Mouse (Mus musculus) neural tube, embryonic 15.5 days (tissue): ENCODE data around the gene Sh3pxd2b. TPM values are rescaled to one million over a fixed set of nuclear protein-coding genes. Genes with fewer than 3 reads are reported as not detected.

Experiments
- ATAC-seq: fragments of 200-750 bp; cut with Nextera tagmentation; 2 replicates; pipeline ENCODE4 v1.8.0; 2017; ENCODE audit warnings: mild to moderate bottlenecking, moderate TSS enrichment, moderate library complexity; ENCODE audit not compliant: low FRiP score
- H3K27ac ChIP-seq: fragments of 300-500 bp; sonication (generic); replicated peaks from 2 replicates; pipeline ENCODE4 v1.5.1; 2015; ENCODE audit warnings: mild to moderate bottlenecking, inconsistent platforms
- H3K27me3 ChIP-seq: fragments of 300-500 bp; sonication (generic); replicated peaks from 2 replicates; pipeline ENCODE4 v1.6.1; 2015; ENCODE audit warnings: inconsistent platforms
- H3K36me3 ChIP-seq: fragments of 300-500 bp; sonication (generic); 2 replicates; pipeline ENCODE4 v1.6.1; 2015; ENCODE audit warnings: inconsistent platforms
- H3K4me1 ChIP-seq: fragments of 300-500 bp; sonication (generic); 2 replicates; pipeline ENCODE4 v1.6.1; 2015; ENCODE audit warnings: inconsistent platforms
- H3K4me2 ChIP-seq: fragments of 300-500 bp; sonication (generic); 2 replicates; pipeline ENCODE4 v1.6.1; 2015; ENCODE audit warnings: inconsistent platforms, mild to moderate bottlenecking, moderate library complexity
- H3K4me3 ChIP-seq: fragments of 300-500 bp; sonication (generic); replicated peaks from 2 replicates; pipeline ENCODE4 v1.5.1; 2015; ENCODE audit warnings: mild to moderate bottlenecking, inconsistent platforms
- H3K9ac ChIP-seq: fragments of 300-500 bp; sonication (generic); replicated peaks from 2 replicates; pipeline ENCODE4 v1.6.1; 2015; ENCODE audit warnings: mild to moderate bottlenecking, inconsistent platforms
- H3K9me3 ChIP-seq: fragments of 300-500 bp; sonication (generic); replicated peaks from 2 replicates; pipeline ENCODE4 v1.6.1; 2016; ENCODE audit warnings: inconsistent platforms
- WGBS: fragments of 180-500 bp; shearing (Covaris S2); methylation state at CpG from one replicate; pipeline ENCODE4 v1.1.7; 2015; ENCODE audit warnings: mixed read lengths; 5-methylcytosine and 5-hydroxymethylcytosine counted together
- polyA plus RNA-seq: library from polyadenylated mRNA; unstranded; fragments of >200 nt; fragmentation: Nextera tagmentation; extraction: Ambion mirVana; gene quantifications from 2 replicates; pipeline ENCODE4 v1.2.1, GENCODE M21; 2015

The Sh3pxd2b gene
- polyA plus RNA-seq, 1 experiment from 2014 or later, result 17.8 TPM

DNA sequence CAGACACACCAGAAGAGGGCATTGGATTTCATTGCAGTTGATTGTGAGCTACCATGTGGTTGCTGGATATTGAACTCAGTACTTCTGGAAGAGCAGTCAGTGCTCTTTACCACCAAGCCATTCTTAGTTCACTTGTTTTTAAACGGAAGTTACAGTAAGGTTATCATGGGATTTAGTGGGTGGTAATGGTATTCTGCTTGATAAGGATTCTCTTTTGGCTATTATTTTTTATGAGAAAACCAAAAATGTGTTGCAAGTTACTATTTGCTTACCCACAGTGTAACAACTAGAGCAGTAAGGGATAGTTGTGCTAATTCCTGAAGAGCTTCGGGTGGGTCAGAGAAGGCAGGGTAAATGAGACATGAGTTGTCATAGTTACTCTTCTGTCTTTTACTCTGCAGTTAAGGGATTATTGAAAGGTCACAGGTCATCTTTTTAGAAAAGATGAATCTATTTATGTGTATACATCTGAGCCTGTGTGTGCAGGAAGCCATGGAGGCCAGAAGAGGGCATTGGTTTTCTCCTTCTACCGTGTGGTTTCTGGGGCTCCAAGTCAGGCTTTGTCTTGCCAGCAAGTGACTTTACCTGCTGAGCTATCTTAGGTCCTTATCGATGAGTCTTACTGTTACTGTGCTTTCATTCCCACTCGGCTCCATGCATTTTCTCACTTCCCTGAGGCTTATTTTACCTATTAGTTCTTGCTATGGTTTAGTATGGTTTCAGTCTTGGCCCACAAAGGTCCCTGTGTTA, 128.0 kb downstream of the Sh3pxd2b start:
- Histone ChIP-seq H3K9me3 (no peaks in the 10 kb centered on the region), H3K4me2 (no peak overlapping the region), H3K4me1 (peaks cover 3% of the 10 kb centered on the region; the same call in 1 of the 2 replicates), H3K9ac (no peak overlapping the region), H3K4me3 (no peak overlapping the region), H3K27ac (no peak overlapping the region), H3K36me3 (no peaks in the 10 kb centered on the region), H3K27me3 (no peaks in the 10 kb centered on the region)
- no peak for ATAC-seq
- WGBS, result 82% methylated on average over 5 of the region's 5 CpGs

Other genes with a start within 250 kb of the Sh3pxd2b start
- 1.5 TPM in 1 of 2 replicates, not detected in the other for gene Il9r, start 147.5 kb upstream of the Sh3pxd2b start, polyA plus RNA-seq
- gene Snrnp25, start 142.4 kb upstream of the Sh3pxd2b start, polyA plus RNA-seq, result 45.6 and 54.3 TPM in 2 replicates
- 23.8 and 28.4 TPM in 2 replicates for gene Rhbdf1, start 125.5 kb upstream of the Sh3pxd2b start, polyA plus RNA-seq
- gene Mpg, start 121.3 kb upstream of the Sh3pxd2b start, polyA plus RNA-seq, result 33.9 and 37.8 TPM in 2 replicates
- 38.8 and 42.5 TPM in 2 replicates for gene Nprl3, start 80.1 kb upstream of the Sh3pxd2b start, polyA plus RNA-seq
- gene Hba-x, start 71.4 kb upstream of the Sh3pxd2b start, polyA plus RNA-seq, result 33.0 and 50.2 TPM in 2 replicates
- gene Hba-a1, start 64.3 kb upstream of the Sh3pxd2b start, polyA plus RNA-seq, result 2,622 and 3,044 TPM in 2 replicates
- gene Hbq1b, start 60.9 kb upstream of the Sh3pxd2b start, polyA plus RNA-seq, result 0.93 and 1.1 TPM in 2 replicates
- 6,998 and 8,084 TPM in 2 replicates for gene Hba-a2, start 51.3 kb upstream of the Sh3pxd2b start, polyA plus RNA-seq
- 0.79 and 1.5 TPM in 2 replicates for gene Hbq1a, start 47.8 kb upstream of the Sh3pxd2b start, polyA plus RNA-seq
- 34.9 and 38.5 TPM in 2 replicates for gene Ubtd2, start 107.5 kb downstream of the Sh3pxd2b start, polyA plus RNA-seq
- gene Efcab9, start 184.3 kb downstream of the Sh3pxd2b start, polyA plus RNA-seq, result 0.63 TPM in 1 of 2 replicates, not detected in the other
- 2.3 and 3.9 TPM in 2 replicates for gene Stk10, start 185.5 kb downstream of the Sh3pxd2b start, polyA plus RNA-seq